ENCODE assay signal across 28 mouse cellular contexts in genomic region chr12:86109531-86109930, GRCm38 (mm10). TPM values are rescaled to one million over a fixed set of nuclear protein-coding genes. Genes with fewer than 3 reads are reported as not detected.
DNase-seq lines count a peak whose midpoint lies in the region; ATAC-seq lines count a peak whose summit lies in the region.
"Had no signal": no experiment of that assay in that cellular context is flagged by ENCODE, and none has a peak within 500 bp of the region (broad histone marks: within the 10 kb centered on the region; RNA-seq: fewer than 3 reads in every experiment).

No protein-coding gene starts in this region.

- DNase-seq in kidney, adult 9 months, result peak; percentile 42
- DNase-seq in kidney, adult 18-20 months, result no peak
- peak; percentile 75 for DNase-seq in midbrain, embryonic 11.5 days (ENCODE audit: low spot score, missing footprints)
- peak; percentile 53 to 63 for DNase-seq in B cell, adult 2 months
- DNase-seq in adipocyte (ENCODE audit: low spot score), result peak; percentile 44
- DNase-seq in ovary, postnatal 14 days (ENCODE audit: low spot score), result no peak
- DNase-seq: adrenal gland, postnatal 14 days; cerebellum, adult 11 months; cerebellum, adult 9-11 months; embryo, embryonic 11 days; gastrocnemius, adult 2 months; gastrocnemius, postnatal 36 days; heart, adult 2 months; liver; lung, adult 2 months; lung, postnatal 10 days; midbrain, embryonic 14.5 days had no signal

- H3K9me3 ChIP-seq in midbrain, embryonic 11.5 days (ENCODE audit: control insufficient read depth, low read length), result no peaks in the 10 kb centered on the region
- no peaks in the 10 kb centered on the region for H3K9me3 ChIP-seq in midbrain, embryonic 16.5 days (replicated peaks; ENCODE audit: control insufficient read depth, low read length, poor library complexity, severe bottlenecking)
- H3K9me3 ChIP-seq in forebrain, embryonic 12.5 days, result no peaks in the 10 kb centered on the region
- H3K9me3 ChIP-seq: embryonic facial prominence, embryonic 12.5 days; G1E; intestine, embryonic 15.5 days; stomach, embryonic 15.5 days had no signal

- H3K4me1 ChIP-seq in midbrain, embryonic 11.5 days (ENCODE audit: control insufficient read depth, insufficient read depth, low read length), result no peaks in the 10 kb centered on the region
- H3K4me1 ChIP-seq in midbrain, embryonic 16.5 days (ENCODE audit: control insufficient read depth, insufficient read depth, low read length), result no peaks in the 10 kb centered on the region; the same call in 1 of the 2 replicates
- H3K4me1 ChIP-seq in forebrain, embryonic 12.5 days, result peaks cover under 1% of the 10 kb centered on the region; the same call in 1 of the 2 replicates
- H3K4me1 ChIP-seq: stomach, embryonic 15.5 days had no signal

- H3K27ac ChIP-seq in midbrain, embryonic 11.5 days (ENCODE audit: low read depth, low read length), result no peak overlapping the region
- H3K27ac ChIP-seq in midbrain, embryonic 16.5 days (ENCODE audit: low read length), result no peak overlapping the region
- H3K27ac ChIP-seq in forebrain, embryonic 12.5 days, result no peak overlapping the region
- H3K27ac ChIP-seq: embryonic facial prominence, embryonic 12.5 days; gastrocnemius, adult 2 months; heart, adult 2 months; intestine, embryonic 15.5 days; liver, embryonic 14.5 days; macrophage; stomach, embryonic 15.5 days had no signal

- H3K36me3 ChIP-seq in midbrain, embryonic 11.5 days (ENCODE audit: control insufficient read depth, insufficient read depth, low read length), result no peaks in the 10 kb centered on the region
- no peaks in the 10 kb centered on the region; the same call in 1 of the 2 replicates for H3K36me3 ChIP-seq in midbrain, embryonic 16.5 days (ENCODE audit: control insufficient read depth, insufficient read depth, low read length)
- no peaks in the 10 kb centered on the region for H3K36me3 ChIP-seq in forebrain, embryonic 12.5 days (replicated peaks)
- H3K36me3 ChIP-seq: G1E; intestine, embryonic 15.5 days; stomach, embryonic 15.5 days had no signal

- H3K4me3 ChIP-seq in midbrain, embryonic 11.5 days (ENCODE audit: low read depth, low read length), result no peak overlapping the region
- no peak overlapping the region for H3K4me3 ChIP-seq in midbrain, embryonic 16.5 days (ENCODE audit: low read depth, low read length)
- H3K4me3 ChIP-seq in forebrain, embryonic 12.5 days (replicated peaks), result no peak overlapping the region
- H3K4me3 ChIP-seq: embryonic facial prominence, embryonic 12.5 days; gastrocnemius, adult 2 months; heart, adult 2 months; intestine, embryonic 15.5 days; stomach, embryonic 15.5 days had no signal

- ATAC-seq in midbrain, embryonic 11.5 days (ENCODE audit: low FRiP score), result no peak
- ATAC-seq in midbrain, embryonic 16.5 days, result no peak
- no peak for ATAC-seq in forebrain, embryonic 12.5 days (ENCODE audit: low FRiP score)
- ATAC-seq: forebrain, embryonic 16.5 days; hindbrain, embryonic 16.5 days; intestine, embryonic 15.5 days; Patski had no signal

- H3K4me2 ChIP-seq in midbrain, embryonic 11.5 days, result no peak overlapping the region
- H3K4me2 ChIP-seq in midbrain, embryonic 16.5 days (ENCODE audit: low read length), result no peak overlapping the region
- no peak overlapping the region for H3K4me2 ChIP-seq in forebrain, embryonic 12.5 days
- H3K4me2 ChIP-seq: embryonic facial prominence, embryonic 12.5 days; intestine, embryonic 15.5 days; stomach, embryonic 15.5 days had no signal

- H3K27me3 ChIP-seq in midbrain, embryonic 11.5 days (ENCODE audit: control insufficient read depth, insufficient read depth, low read length), result no peaks in the 10 kb centered on the region
- H3K27me3 ChIP-seq in midbrain, embryonic 16.5 days (ENCODE audit: control insufficient read depth, insufficient read depth, low read depth, low read length), result no peaks in the 10 kb centered on the region
- peaks cover 14% of the 10 kb centered on the region; the same call in 1 of the 2 replicates for H3K27me3 ChIP-seq in forebrain, embryonic 12.5 days
- H3K27me3 ChIP-seq: embryonic facial prominence, embryonic 12.5 days; intestine, embryonic 15.5 days; Patski; stomach, embryonic 15.5 days had no signal

- H3K9ac ChIP-seq in midbrain, embryonic 11.5 days (ENCODE audit: low read length), result no peak overlapping the region
- no peak overlapping the region for H3K9ac ChIP-seq in midbrain, embryonic 16.5 days (ENCODE audit: low read depth, low read length)
- H3K9ac ChIP-seq in forebrain, embryonic 12.5 days, result no peak overlapping the region
- H3K9ac ChIP-seq: embryonic facial prominence, embryonic 12.5 days; intestine, embryonic 15.5 days; liver, embryonic 14.5 days; stomach, embryonic 15.5 days had no signal

- WGBS in midbrain, embryonic 11.5 days, result 78% methylated on average over 4 of the region's 4 CpGs
- 86% methylated on average over 4 of the region's 4 CpGs for WGBS in midbrain, embryonic 16.5 days
- WGBS in forebrain, embryonic 12.5 days, result 90% methylated on average over 4 of the region's 4 CpGs

RNA-seq across cellular contexts. Expression of gene Ift43, which starts 27.2 kb away (rescaled TPM):
- 89.8 and 95.4 TPM in 2 replicates for polyA plus RNA-seq in midbrain, embryonic 11.5 days (2014; fragmentation: Nextera tagmentation; extraction: Ambion mirVana)
- polyA plus RNA-seq in midbrain, embryonic 16.5 days (2015; fragmentation: Nextera tagmentation; extraction: Ambion mirVana), result 36.4 and 43.1 TPM in 2 replicates
- polyA plus RNA-seq in forebrain, embryonic 12.5 days (2016; fragmentation: Nextera tagmentation; extraction: Ambion mirVana), result 91.9 and 94.3 TPM in 2 replicates

RNA-seq across cellular contexts. Expression of gene Tgfb3, which starts 30.7 kb away (rescaled TPM):
- polyA plus RNA-seq in midbrain, embryonic 11.5 days (2014; fragmentation: Nextera tagmentation; extraction: Ambion mirVana), result 3.5 and 4.6 TPM in 2 replicates
- polyA plus RNA-seq in midbrain, embryonic 16.5 days (2015; fragmentation: Nextera tagmentation; extraction: Ambion mirVana), result 4.0 and 4.1 TPM in 2 replicates
- polyA plus RNA-seq in forebrain, embryonic 12.5 days (2016; fragmentation: Nextera tagmentation; extraction: Ambion mirVana), result 8.5 and 9.7 TPM in 2 replicates

Comparison
In these comparisons a context has a peak if more than half of its experiments do, and no peak if none do; other contexts are left out.
1. DNase-seq: peak in kidney, adult 9 months (single experiment), midbrain, embryonic 11.5 days (single experiment), B cell, adult 2 months (2 of 2) and adipocyte (single experiment); none in kidney, adult 18-20 months (single experiment) and ovary, postnatal 14 days (single experiment).